Mouse (Mus musculus) heart, adult 11 months (tissue): Measurements from ENCODE around the gene Ttll8.

Experiments used
- DNase-seq: peaks from one replicate; pipeline ENCODE4 v3.0.0; 2022

The Ttll8 gene

GRCm38 (mm10) chr15:88921131-88921991, 32.9 kb downstream of the Ttll8 start:
- peak; percentile 92 for DNase-seq

- DNase-seq = peak; percentile 35
Measured at GRCm38 (mm10) chr15:88920065-88920464, 34.2 kb downstream of the Ttll8 start.

- DNase-seq = peak; percentile 82
Measured at GRCm38 (mm10) chr15:88919328-88919727, 34.9 kb downstream of the Ttll8 start.

DNA sequence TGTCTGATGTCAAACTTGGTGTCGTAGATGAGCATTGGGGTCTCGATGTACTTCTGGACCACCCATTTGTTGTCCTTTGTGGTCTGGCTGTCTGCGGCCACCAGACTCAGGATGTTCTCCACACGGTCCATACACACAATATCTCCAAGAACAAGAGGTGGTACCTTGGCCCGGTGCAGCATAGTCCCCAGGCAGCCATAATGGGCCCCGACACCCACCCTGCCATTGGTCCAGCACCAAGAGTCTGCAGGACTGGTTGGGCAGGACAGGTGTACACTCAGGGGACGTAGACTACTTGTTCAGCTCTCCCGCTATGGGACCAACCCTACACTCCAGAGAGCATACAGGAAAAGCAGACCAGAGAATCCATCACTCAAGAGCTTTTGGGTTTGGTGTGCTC, 37.1 kb downstream of the Ttll8 start:
- DNase-seq = peak; percentile 85

DNA sequence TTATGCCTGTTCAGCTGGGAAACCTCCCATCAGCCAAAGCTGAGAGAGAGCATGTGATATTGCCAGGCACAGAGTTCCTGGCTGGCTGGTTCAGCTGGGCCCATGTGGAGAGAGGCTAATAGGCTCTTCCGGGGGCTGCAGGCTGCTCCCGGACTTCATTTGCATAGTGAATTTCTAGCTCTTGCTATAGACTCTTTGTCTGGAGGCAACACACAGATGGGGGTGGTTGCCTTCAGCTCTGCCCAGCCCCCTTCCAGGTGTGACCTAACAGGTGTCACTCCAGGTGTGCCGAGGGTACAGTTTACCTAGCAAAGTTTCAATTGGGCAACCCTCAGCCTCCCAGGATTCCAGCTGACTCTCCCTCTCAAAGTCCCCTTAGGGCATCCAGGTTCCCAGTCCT, 37.9 kb downstream of the Ttll8 start:
- DNase-seq = peak; percentile 74

GRCm38 (mm10) chr15:88915046-88915445, 39.2 kb downstream of the Ttll8 start:
- peak; percentile 82 for DNase-seq

DNA sequence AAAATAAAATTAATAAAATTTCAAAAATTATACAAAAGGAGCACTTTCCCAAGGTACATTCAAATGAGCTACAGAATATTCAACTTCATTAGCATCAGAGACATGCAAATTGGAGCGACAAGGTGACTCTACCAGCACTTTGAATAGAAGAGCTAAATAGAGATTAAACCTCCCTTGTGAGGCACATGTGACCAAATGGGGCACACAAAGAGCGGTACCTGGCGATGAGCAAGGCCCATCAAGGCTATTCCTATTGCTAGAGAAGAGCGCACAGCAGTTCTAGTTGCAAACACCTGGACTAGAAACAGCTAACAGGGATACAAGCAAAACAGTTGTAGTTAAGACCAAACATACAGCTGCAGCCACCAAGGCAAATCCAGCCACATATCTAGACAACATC, 47.9 kb downstream of the Ttll8 start:
- DNase-seq = peak; percentile 16

DNA sequence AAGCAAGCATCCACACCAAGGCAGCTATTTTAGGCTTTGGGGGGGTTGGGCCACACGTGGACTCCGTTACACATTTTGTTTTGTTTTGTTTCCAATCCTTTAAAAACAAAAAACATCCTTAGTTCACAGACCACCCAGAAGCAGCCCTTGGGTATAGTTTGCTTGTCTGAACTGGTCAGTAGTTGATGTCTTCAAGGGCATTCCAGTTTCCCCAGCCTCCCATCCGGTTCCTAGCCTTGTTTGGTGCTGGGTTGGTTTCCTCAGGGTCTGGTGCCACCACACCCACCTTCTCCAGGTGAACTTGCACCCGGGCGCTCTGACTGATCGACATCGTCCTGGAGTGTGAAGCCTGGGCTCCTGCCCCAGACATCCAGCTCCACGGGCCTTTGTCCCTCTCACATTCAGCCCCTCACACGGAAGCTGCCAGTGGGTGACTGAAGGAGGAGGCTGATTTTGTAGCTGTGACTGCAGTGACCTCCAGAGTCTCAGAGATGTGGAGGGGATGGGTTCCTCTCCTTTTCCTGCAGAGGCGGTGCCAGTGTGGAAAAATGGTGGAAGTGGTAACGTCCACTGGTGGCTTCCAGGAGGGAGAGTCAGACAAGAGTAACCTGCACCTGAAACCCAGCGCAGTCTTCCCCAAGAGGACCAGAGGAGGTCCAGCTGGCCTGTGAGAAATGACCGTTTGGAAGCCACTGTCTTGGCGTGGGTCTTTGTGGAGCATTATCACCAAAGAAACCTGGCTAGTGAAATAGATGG, 50.0 kb downstream of the Ttll8 start:
- peak; percentile 79 for DNase-seq

DNA sequence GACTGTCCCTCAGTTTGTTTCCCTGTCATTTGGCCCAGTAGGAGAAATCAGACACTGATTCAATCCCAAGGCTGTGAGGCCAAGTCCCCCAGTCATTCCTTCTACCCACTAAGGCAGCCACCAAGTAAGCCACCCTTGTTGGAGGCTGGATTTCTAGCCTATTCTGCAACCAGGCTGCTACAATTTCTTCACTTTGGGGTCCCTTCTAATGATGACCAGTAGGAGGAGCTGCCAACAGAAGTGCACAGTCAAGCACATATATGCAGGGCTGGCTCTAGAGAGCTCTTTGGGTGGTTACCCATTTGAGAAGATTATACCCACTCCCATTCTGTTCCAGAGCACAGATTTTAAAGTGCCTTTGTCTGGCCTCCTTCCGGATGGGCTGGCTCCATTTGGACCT, 51.1 kb downstream of the Ttll8 start:
- no peak for DNase-seq

DNA sequence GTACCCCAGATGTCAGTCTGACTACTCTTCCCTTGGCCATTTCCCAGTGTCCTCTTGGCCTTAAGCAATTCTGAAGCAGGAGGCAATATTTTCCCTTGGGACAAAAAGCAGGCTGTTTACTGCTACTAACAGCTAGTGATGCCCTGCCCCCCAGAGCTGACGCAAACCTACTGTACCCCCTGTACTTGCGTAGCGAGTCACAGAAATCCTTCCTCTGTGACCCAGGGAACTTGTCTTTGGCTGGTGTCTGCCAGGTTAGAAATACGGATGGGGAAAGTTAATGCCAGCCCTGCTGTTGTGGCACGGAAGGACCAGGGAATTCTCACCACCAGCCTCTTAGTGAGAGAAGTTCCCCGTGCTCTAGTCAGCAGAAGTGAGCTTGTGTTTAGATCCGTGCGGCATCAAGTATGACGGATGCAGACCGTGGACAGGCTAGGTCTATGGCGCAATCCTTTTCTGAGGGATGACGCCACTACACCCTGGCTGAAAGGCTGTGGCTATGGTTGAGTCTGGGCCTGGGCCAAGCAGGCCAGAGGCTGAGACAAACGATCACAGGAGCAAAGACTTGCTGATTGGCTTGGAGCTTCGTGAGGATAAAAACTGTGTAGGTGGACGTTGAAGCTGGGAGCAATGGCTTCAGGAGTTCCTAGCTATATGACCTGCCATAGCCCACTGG, 51.9 kb downstream of the Ttll8 start:
- peak; percentile 85 for DNase-seq

GRCm38 (mm10) chr15:88896341-88896980, 57.8 kb downstream of the Ttll8 start:
- DNase-seq = peak; percentile 70

GRCm38 (mm10) chr15:88895891-88896290, 58.3 kb downstream of the Ttll8 start:
- DNase-seq = no peak

GRCm38 (mm10) chr15:88895119-88895518, 59.1 kb downstream of the Ttll8 start:
- no peak for DNase-seq

DNA sequence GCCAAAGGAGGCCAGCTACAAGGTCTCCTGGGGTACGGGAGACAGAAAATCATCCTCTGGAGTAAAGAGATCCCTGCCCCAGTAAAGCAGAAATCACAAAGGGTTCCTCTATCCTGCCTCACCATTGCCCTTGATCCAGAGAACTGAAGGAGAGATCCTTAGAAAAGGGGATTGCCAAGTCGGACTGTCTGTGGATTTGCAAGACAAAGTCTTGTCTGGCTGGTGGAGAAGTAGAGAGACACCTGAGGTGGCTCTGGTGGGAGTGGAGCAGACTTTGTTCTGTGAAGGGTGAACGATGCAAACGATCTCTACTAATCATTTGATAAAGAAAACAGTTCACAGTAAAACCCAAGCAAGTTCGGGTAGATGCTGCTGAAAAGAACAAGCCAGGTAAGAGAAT, 61.3 kb downstream of the Ttll8 start:
- DNase-seq = no peak

GRCm38 (mm10) chr15:88892252-88892651, 62.0 kb downstream of the Ttll8 start:
- DNase-seq = no peak

DNA sequence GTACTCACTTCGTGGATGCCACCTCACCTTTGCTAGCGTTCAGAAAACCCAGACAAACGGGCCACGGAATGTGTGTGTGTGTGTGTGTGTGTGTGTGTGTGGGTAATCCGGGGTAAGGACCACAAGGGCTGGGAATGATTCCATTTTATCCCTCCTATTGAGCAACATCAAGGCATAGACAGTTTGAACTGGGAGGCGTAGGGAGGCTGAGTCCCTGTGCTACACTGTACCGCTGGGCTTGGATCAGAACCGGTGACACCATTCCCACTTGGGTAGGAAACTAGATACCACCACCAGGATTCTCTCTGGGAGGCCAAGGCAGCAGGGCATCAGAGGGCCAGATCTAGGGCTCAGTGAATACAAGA, 62.6 kb downstream of the Ttll8 start:
- no peak for DNase-seq

GRCm38 (mm10) chr15:88890751-88891675, 63.2 kb downstream of the Ttll8 start:
- peak; percentile 97 for DNase-seq

DNA sequence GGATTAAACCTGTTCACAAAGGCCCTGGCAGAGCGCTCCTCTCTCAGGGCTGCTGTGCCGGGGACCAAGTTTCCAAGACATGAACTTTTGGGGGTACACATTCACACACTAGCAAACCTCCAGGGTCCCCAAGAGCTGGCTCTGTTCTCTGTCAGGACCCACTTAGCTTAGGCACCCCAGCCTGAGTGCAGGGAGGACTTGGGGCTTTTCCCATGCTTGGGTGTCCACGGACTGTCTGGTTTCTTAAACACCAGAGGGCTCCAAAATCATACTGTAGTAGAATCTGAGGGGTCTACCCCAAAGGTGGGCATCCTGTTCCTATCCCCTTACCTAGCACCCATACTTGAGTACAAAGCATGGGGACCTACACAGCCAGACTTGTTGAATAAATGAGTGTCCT, 64.2 kb downstream of the Ttll8 start:
- DNase-seq = no peak

GRCm38 (mm10) chr15:88889032-88889431, 65.2 kb downstream of the Ttll8 start:
- no peak for DNase-seq

GRCm38 (mm10) chr15:88885376-88885775, 68.8 kb downstream of the Ttll8 start:
- peak; percentile 82 for DNase-seq

DNA sequence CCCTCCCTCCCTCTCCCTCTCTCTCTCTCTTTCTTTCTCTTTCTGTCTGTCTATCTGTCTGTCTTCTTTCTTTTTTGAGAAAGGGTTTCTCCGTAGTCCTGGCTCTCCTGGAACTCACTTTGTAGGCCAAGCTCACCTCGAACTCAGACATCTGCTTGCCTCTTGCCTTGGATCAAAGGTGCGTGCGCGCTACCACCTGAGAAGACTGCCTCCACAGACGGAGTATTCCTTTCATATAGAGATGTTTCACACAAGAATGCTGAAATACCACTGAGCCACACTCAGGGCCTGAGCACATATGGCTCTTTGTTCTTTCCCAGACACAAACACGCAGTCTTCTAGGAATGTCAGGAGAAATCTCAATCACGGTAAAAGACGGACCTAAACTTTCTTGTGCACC, 70.9 kb downstream of the Ttll8 start:
- DNase-seq = peak; percentile 81

DNA sequence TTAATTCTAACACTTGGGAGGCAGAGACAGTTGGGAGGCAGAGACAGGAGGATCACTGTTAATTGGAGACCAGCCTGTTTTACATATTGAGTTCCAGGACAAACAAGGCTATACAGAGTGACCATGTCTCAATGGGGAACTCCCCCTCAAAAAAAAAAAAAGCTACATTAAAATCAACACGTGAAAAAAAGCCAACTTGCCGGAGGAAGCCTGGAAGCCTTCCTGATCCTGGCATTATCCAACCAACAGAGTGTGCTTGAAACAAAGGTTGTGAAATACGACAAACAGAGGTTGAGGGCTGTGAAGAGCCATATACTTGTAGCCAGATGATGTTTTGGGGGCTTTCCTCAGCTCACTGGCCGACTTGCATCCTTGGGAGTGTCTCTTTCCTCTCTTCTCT, 71.4 kb downstream of the Ttll8 start:
- DNase-seq = no peak
